Mouse (Mus musculus): Measurements from ENCODE around the gene Mctp2. TPM values are rescaled to one million over a fixed set of nuclear protein-coding genes. Genes with fewer than 3 reads are reported as not detected.

Mctp2 gene
- polyA plus RNA-seq, 2 experiments from 2014 or later, result 2.3 to 2.4 TPM

- ATAC-seq, result no peak
These were observed 140.4 kb downstream of the Mctp2 start for GRCm38 (mm10) chr7:72165726-72166701.

- no peak for ATAC-seq
These were observed 144.2 kb downstream of the Mctp2 start for GRCm38 (mm10) chr7:72162256-72162655.

GRCm38 (mm10) chr7:72159513-72160063 lies 146.8 kb downstream of the Mctp2 start:
- ATAC-seq, result no peak

GRCm38 (mm10) chr7:72150799-72151708 lies 155.4 kb downstream of the Mctp2 start:
- no peak for ATAC-seq

- ATAC-seq, result no peak
These were observed 157.3 kb downstream of the Mctp2 start for GRCm38 (mm10) chr7:72149073-72149472.

- no peak for ATAC-seq
These were observed 159.6 kb downstream of the Mctp2 start for GRCm38 (mm10) chr7:72146849-72147248.

- ATAC-seq, result no peak
These were observed 160.5 kb downstream of the Mctp2 start for GRCm38 (mm10) chr7:72145726-72146520.

GRCm38 (mm10) chr7:72138701-72139100 lies 167.7 kb downstream of the Mctp2 start:
- no peak for ATAC-seq

- ATAC-seq, result no peak
These were observed 185.4 kb downstream of the Mctp2 start for GRCm38 (mm10) chr7:72120986-72121385.

GRCm38 (mm10) chr7:72119713-72120112 lies 186.7 kb downstream of the Mctp2 start:
- ATAC-seq, result no peak

GRCm38 (mm10) chr7:72117376-72118077 lies 188.9 kb downstream of the Mctp2 start:
- no peak for ATAC-seq

- no peak for ATAC-seq
These were observed 191.3 kb downstream of the Mctp2 start for GRCm38 (mm10) chr7:72115073-72115472.

GRCm38 (mm10) chr7:72110578-72110977 lies 195.8 kb downstream of the Mctp2 start:
- ATAC-seq, result no peak

GRCm38 (mm10) chr7:72108639-72109399 lies 197.6 kb downstream of the Mctp2 start:
- ATAC-seq, result no peak

GRCm38 (mm10) chr7:72104170-72104569 lies 202.2 kb downstream of the Mctp2 start:
- no peak for ATAC-seq

- no peak for ATAC-seq
These were observed 202.8 kb downstream of the Mctp2 start for GRCm38 (mm10) chr7:72103654-72104053.

GRCm38 (mm10) chr7:72100683-72101082 lies 205.7 kb downstream of the Mctp2 start:
- ATAC-seq, result no peak

GRCm38 (mm10) chr7:72098603-72099002 lies 207.8 kb downstream of the Mctp2 start:
- no peak for ATAC-seq

GRCm38 (mm10) chr7:72096973-72097372 lies 209.4 kb downstream of the Mctp2 start:
- ATAC-seq, result no peak

- ATAC-seq, result no peak
These were observed 210.0 kb downstream of the Mctp2 start for GRCm38 (mm10) chr7:72096433-72096832.
